Mouse (Mus musculus) CH12.LX (cell line): ENCODE measurements around the gene Otop3. TPM values are rescaled to one million over a fixed set of nuclear protein-coding genes. Genes with fewer than 3 reads are reported as not detected.

Experiments
- DNase-seq: peaks from one replicate; pipeline ENCODE4 v3.0.0-alpha.2; 2013; ENCODE audit errors: extremely low read depth
- H3K27ac ChIP-seq: 2 replicates; pipeline ENCODE4 v1.5.1; 2012; ENCODE audit warnings: low read depth, mild to moderate bottlenecking, control low read depth, moderate library complexity; ENCODE audit not compliant: insufficient read depth
- H3K27me3 ChIP-seq: replicated peaks from 2 replicates; pipeline ENCODE3; 2012; ENCODE audit warnings: inconsistent platforms
- H3K36me3 ChIP-seq, 2 experiments: replicated peaks in 1 of 2; 2 replicates each; pipeline versions ENCODE3 to v1.6.1; 2012; ENCODE audit warnings: inconsistent platforms in 1 of 2, low read length in 1 of 2, mild to moderate bottlenecking in 1 of 2, mixed read lengths in 1 of 2, moderate library complexity in 1 of 2; ENCODE audit not compliant: control insufficient read depth in 1 of 2, insufficient read depth in 1 of 2
- H3K4me1 ChIP-seq, 2 experiments: 2 replicates each; pipeline ENCODE4 v1.6.1; 2012; ENCODE audit warnings: inconsistent platforms in 1 of 2, moderate library complexity in 1 of 2; ENCODE audit not compliant: insufficient read depth in 2 of 2, control insufficient read depth in 1 of 2
- H3K4me2 ChIP-seq: 2 replicates; pipeline ENCODE4 v1.6.1; 2012; ENCODE audit warnings: low read depth, mild to moderate bottlenecking, control low read depth; ENCODE audit not compliant: poor library complexity, insufficient read depth, severe bottlenecking
- H3K4me3 ChIP-seq, 3 experiments: fragments of 150-350 bp in 1 of 3; sonication (generic) in 1 of 3; replicated peaks in 1 of 3; 2 replicates each; pipeline versions ENCODE3 to v1.5.1; 2011 to 2012; ENCODE audit warnings: low read depth in 2 of 3, low read length in 2 of 3, mild to moderate bottlenecking in 2 of 3, moderate library complexity in 2 of 3, control low read depth in 1 of 3, improper control_type of control experiment in 1 of 3, inconsistent platforms in 1 of 3, mixed read lengths in 1 of 3; ENCODE audit not compliant: poor library complexity in 1 of 3
- H3K79me2 ChIP-seq: replicated peaks from 2 replicates; pipeline ENCODE4 v1.6.1; 2012; ENCODE audit warnings: mild to moderate bottlenecking, moderate library complexity; ENCODE audit not compliant: control insufficient read depth, poor library complexity, insufficient read depth, severe bottlenecking; ENCODE audit errors: extremely low read depth
- H3K9ac ChIP-seq: 2 replicates; pipeline ENCODE4 v1.6.1; 2012; ENCODE audit warnings: low read depth, mild to moderate bottlenecking, control low read depth, moderate library complexity; ENCODE audit not compliant: insufficient read depth
- H3K9me3 ChIP-seq: replicated peaks from 2 replicates; pipeline ENCODE3; 2012; ENCODE audit warnings: low read length, inconsistent platforms, mixed read lengths
- BHLHE40 ChIP-seq: IDR thresholded peaks from 2 replicates; pipeline ENCODE4 v1.6.1; 2011; ENCODE audit warnings: mild to moderate bottlenecking, low read depth, low read length, improper control_type of control experiment
- CTCF ChIP-seq, 2 experiments: IDR thresholded peaks in 1 of 2; conservative IDR thresholded peaks in 1 of 2; 2 replicates each; pipeline ENCODE4 v1.5.1; 2011 to 2012; ENCODE audit warnings: low read depth in 2 of 2, low read length in 2 of 2, improper control_type of control experiment in 1 of 2, inconsistent platforms in 1 of 2, mild to moderate bottlenecking in 1 of 2, moderate library complexity in 1 of 2
- ELF1 ChIP-seq: IDR thresholded peaks from 2 replicates; pipeline ENCODE4 v1.6.1; 2014; ENCODE audit warnings: low read depth, mild to moderate bottlenecking, inconsistent platforms, low read length, improper control_type of control experiment
- EP300 ChIP-seq: IDR thresholded peaks from 2 replicates; pipeline ENCODE4 v1.6.1; 2011; ENCODE audit warnings: low read length, improper control_type of control experiment
- ETS1 ChIP-seq: conservative IDR thresholded peaks from 2 replicates; pipeline ENCODE4 v1.6.1; 2012; ENCODE audit warnings: low read depth, mild to moderate bottlenecking, inconsistent platforms, low read length, improper control_type of control experiment, moderate library complexity
- IRF4 ChIP-seq: IDR thresholded peaks from 2 replicates; pipeline ENCODE4 v1.6.1; 2014; ENCODE audit warnings: low read depth, mild to moderate bottlenecking, inconsistent platforms, low read length, improper control_type of control experiment
- KAT2A ChIP-seq: IDR thresholded peaks from 2 replicates; pipeline ENCODE4 v1.6.1; 2012; ENCODE audit warnings: low read length, improper control_type of control experiment, inconsistent platforms; ENCODE audit not compliant: insufficient replicate concordance
- MAX ChIP-seq: IDR thresholded peaks from 2 replicates; pipeline ENCODE4 v1.6.1; 2011; ENCODE audit warnings: low read length, improper control_type of control experiment
- MEF2A ChIP-seq: IDR thresholded peaks from 2 replicates; pipeline ENCODE4 v1.6.1; 2014; ENCODE audit warnings: low read depth, mild to moderate bottlenecking, inconsistent platforms, low read length, improper control_type of control experiment, borderline replicate concordance
- MYC ChIP-seq: IDR thresholded peaks from 2 replicates; pipeline ENCODE4 v1.6.1; 2011; ENCODE audit warnings: low read depth, mild to moderate bottlenecking, improper control_type of control experiment, low read length
- NELFE ChIP-seq: IDR thresholded peaks from 2 replicates; pipeline ENCODE4 v1.6.1; 2011; ENCODE audit warnings: low read depth, low read length, improper control_type of control experiment
- NRF1 ChIP-seq: IDR thresholded peaks from 2 replicates; pipeline ENCODE4 v1.6.1; 2014; ENCODE audit warnings: low read depth, mild to moderate bottlenecking, inconsistent platforms, low read length, improper control_type of control experiment, moderate library complexity
- PAX5 ChIP-seq: IDR thresholded peaks from 2 replicates; pipeline ENCODE4 v1.6.1; 2012; ENCODE audit warnings: low read length, inconsistent platforms, mixed read lengths
- POLR2A ChIP-seq: IDR thresholded peaks from 2 replicates; pipeline ENCODE4 v1.6.1; 2011; ENCODE audit warnings: low read depth, mild to moderate bottlenecking, improper control_type of control experiment, low read length
- POLR2AphosphoS2 ChIP-seq: IDR thresholded peaks from 2 replicates; pipeline ENCODE4 v1.6.1; 2011; ENCODE audit warnings: low read depth, low read length, improper control_type of control experiment
- RAD21 ChIP-seq: IDR thresholded peaks from 2 replicates; pipeline ENCODE4 v1.6.1; 2011; ENCODE audit warnings: low read depth, mild to moderate bottlenecking, low read length, improper control_type of control experiment, moderate library complexity
- SMC3 ChIP-seq: IDR thresholded peaks from 2 replicates; pipeline ENCODE4 v1.6.1; 2011; ENCODE audit warnings: low read depth, low read length, improper control_type of control experiment
- TBP ChIP-seq: conservative IDR thresholded peaks from 2 replicates; pipeline ENCODE4 v1.6.1; 2011; ENCODE audit warnings: low read depth, low read length, improper control_type of control experiment
- UBTF ChIP-seq: IDR thresholded peaks from 2 replicates; pipeline ENCODE4 v1.6.1; 2012; ENCODE audit warnings: low read depth, mild to moderate bottlenecking, inconsistent platforms, low read length, improper control_type of control experiment, moderate library complexity
- USF2 ChIP-seq: conservative IDR thresholded peaks from 2 replicates; pipeline ENCODE4 v1.6.1; 2011; ENCODE audit warnings: low read depth, low read length, improper control_type of control experiment
- ZC3H11A ChIP-seq: IDR thresholded peaks from 2 replicates; pipeline ENCODE4 v1.6.1; 2012; ENCODE audit warnings: low read depth, mild to moderate bottlenecking, inconsistent platforms, low read length, improper control_type of control experiment
- ZNF384 ChIP-seq: IDR thresholded peaks from 2 replicates; pipeline ENCODE4 v1.6.1; 2012; ENCODE audit warnings: low read depth, low read length, improper control_type of control experiment, inconsistent platforms
- dilution Hi-C: fragments of 300-500 bp; cut with MboI; formaldehyde crosslinking; loops from 2 replicates; pipeline ENCODE4 v1.14.3; 2020; ENCODE audit warnings: low sequenced_read_pairs; ENCODE audit not compliant: extremely low pct_unique_long_range_greater_than_20kb, extremely low pct_ligation_motif_present
- in situ Hi-C: fragments of 300-500 bp; cut with MboI; formaldehyde crosslinking; loops from 3 replicates; pipeline ENCODE4 v1.14.3; 2019; ENCODE audit warnings: low sequenced_read_pairs, low pct_ligation_motif_present, low pct_unique_long_range_greater_than_20kb, mixed read lengths
- polyA plus RNA-seq: library from polyadenylated mRNA; unstranded; fragments of >175 nt; gene quantifications from 2 replicates; pipeline ENCODE4 v1.2.1, GENCODE M21; 2012; ENCODE audit warnings: low read depth; ENCODE audit not compliant: insufficient read length
- total RNA-seq, 2 experiments: library from RNA; depleted of rRNA; stranded (reverse); fragments of 300-350 nt in 1 of 2; fragments of >200 nt in 1 of 2; gene quantifications; 2 replicates each; pipeline ENCODE4 v1.2.3; 2012 to 2014

The Otop3 gene
- total and polyA plus RNA-seq, 3 experiments, result not detected

DNA sequence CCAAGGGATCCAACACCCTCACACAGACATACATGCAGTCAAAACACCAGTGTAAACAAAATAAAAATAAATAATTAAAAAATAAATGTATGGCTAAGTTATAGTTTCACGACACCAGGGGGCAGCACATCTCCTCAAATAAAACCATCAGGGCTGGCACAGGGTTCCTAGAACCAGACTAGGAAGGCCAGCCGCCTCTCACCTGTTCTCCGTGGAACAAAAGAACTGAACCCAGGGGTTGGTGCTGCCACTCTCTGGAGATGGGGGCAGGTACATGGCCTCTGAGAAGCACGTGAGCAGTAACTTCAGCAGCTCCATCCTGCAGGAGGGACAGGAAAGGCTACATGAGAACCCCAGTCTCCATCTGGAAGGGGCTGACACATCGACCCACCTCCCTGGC is 23.9 kb downstream of the Otop3 start:
- Histone ChIP-seq H3K9ac (no peak overlapping the region), H3K36me3 (no peaks in the 10 kb centered on the region), H3K4me1 (peaks cover 3% of the 10 kb centered on the region in 2 experiments; a peak in 2 of 4 replicates), H3K27me3 (peaks cover 88% of the 10 kb centered on the region), H3K9me3 (peaks cover 10% of the 10 kb centered on the region), H3K27ac (no peak overlapping the region), H3K4me3 (no peak overlapping the region), H3K79me2 (no peaks in the 10 kb centered on the region), H3K4me2 (no peak overlapping the region)
- peak; percentile 68 for DNase-seq
- in situ Hi-C loops, result loop anchor here (5.0 to 10.0 kb wide), 4 partner anchors 36 to 356 kb away; partner anchors contain the start of gene Ush1g
- TF ChIP-seq SMC3 (peak; percentile 73), BHLHE40 (no peak), ELF1 (no peak), PAX5 (no peak), IRF4 (0 out of 2 replicates have a peak, but pooled peaks have one; percentile 18), CTCF (conservative IDR thresholded peaks at IDR 0.05 in 1 of 2, IDR thresholded peaks at IDR 0.05 in 1 of 2; ENCODE audit: low read depth in 2 of 2, low read length in 2 of 2) (peak; percentile 18 to 83; a peak in 2 of 4 replicates), ZC3H11A (peak; percentile 38; the same call in 1 of the 2 replicates), NELFE (no peak), RAD21 (peak; percentile 84)
- dilution Hi-C loops, result no loop called here

DNA sequence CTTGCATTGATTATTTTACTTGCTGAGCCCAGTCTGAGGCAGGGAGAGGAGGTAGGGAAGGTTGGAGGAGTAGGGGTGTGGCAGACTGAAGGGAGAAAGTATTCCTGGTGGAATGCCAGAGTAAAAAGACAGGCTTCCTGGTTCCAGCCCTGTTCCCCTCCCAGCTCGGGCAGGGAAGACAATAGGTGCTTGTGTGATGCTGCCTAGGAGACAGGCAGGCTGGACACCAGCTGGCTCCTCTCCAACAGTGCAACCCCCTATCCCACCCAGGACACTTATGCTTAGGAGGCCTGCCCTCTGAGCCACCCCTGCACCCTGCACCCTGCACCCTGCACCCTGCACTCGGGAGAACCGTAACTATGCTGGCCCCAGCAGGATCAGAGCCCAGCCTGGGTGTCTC is 24.8 kb downstream of the Otop3 start:
- Histone ChIP-seq H3K4me3 (no peak overlapping the region), H3K9ac (no peak overlapping the region), H3K79me2 (no peaks in the 10 kb centered on the region), H3K36me3 (no peaks in the 10 kb centered on the region), H3K9me3 (peaks cover 10% of the 10 kb centered on the region), H3K4me1 (peaks cover 3% of the 10 kb centered on the region in 2 experiments; a peak in 2 of 4 replicates), H3K27me3 (peaks cover 93% of the 10 kb centered on the region)
- dilution Hi-C loops (no loop called here), in situ Hi-C loops (loop anchor here (5.0 to 10.0 kb wide), 4 partner anchors 37 to 356 kb away; partner anchors contain the start of gene Ush1g)
- TF ChIP-seq UBTF (no peak), MEF2A (no peak), TBP (no peak), EP300 (no peak), USF2 (no peak), NRF1 (no peak), ZC3H11A (no peak), POLR2AphosphoS2 (no peak), SMC3 (no peak), ETS1 (no peak), POLR2A (no peak), MYC (no peak), KAT2A (no peak), ZNF384 (no peak), MAX (no peak)
- TF ChIP-seq, all 38 proteins: peak for 0
- Histone ChIP-seq H3K27ac (no peak overlapping the region), H3K4me2 (no peak overlapping the region)
- no peak for DNase-seq
